ENCODE assay signal across 7 mouse cellular contexts in genomic region chr12:112743168-112743975, GRCm38 (mm10). TPM values are rescaled to one million over a fixed set of nuclear protein-coding genes. Genes with fewer than 3 reads are reported as not detected.
DNase-seq lines count a peak whose midpoint lies in the region; ATAC-seq and TF ChIP-seq lines count a peak whose summit lies in the region.

No protein-coding gene starts in this region.

- peak; percentile 77 to 92 for DNase-seq in adrenal gland, adult (ENCODE audit: inconsistent age in 2 of 2, low spot score in 1 of 2)
- DNase-seq in embryo, embryonic 10.5 days (ENCODE audit: low spot score), result peak; percentile 87
- DNase-seq in gastrocnemius, postnatal 14 days, result peak; percentile 83
- peak; percentile 85 for DNase-seq in intestine, embryonic 14.5 days (ENCODE audit: low spot score)
- DNase-seq in left cerebral cortex, postnatal 25 days (ENCODE audit: low spot score in 2 of 2), result peak; percentile 82 to 93
- peak; percentile 93 for DNase-seq in midbrain, embryonic 11.5 days (ENCODE audit: low spot score, missing footprints)

- ATAC-seq in intestine, embryonic 14.5 days (replicated peaks; ENCODE audit: low FRiP score, low TSS enrichment, low read depth), result peak; percentile 79
- ATAC-seq in midbrain, embryonic 11.5 days (ENCODE audit: low FRiP score), result peak; percentile 68

- H3K4me2 ChIP-seq in intestine, embryonic 14.5 days (ENCODE audit: low read length), result no peak overlapping the region
- no peak overlapping the region for H3K4me2 ChIP-seq in midbrain, embryonic 11.5 days

- WGBS in intestine, embryonic 14.5 days, result 52% methylated on average over 25 of the region's 25 CpGs
- WGBS in midbrain, embryonic 11.5 days, result 62% methylated on average over 25 of the region's 25 CpGs
- 24% methylated on average over 25 of the region's 25 CpGs for WGBS in small intestine, adult 2 months

- intact Hi-C loops in gastrocnemius, postnatal 14 days (cut with DNase I; ENCODE audit: low total_unique reads), result no loop called here
- intact Hi-C loops in left cerebral cortex, postnatal 25 days (cut with DNase I), result no loop called here

- H3K36me3 ChIP-seq in intestine, embryonic 14.5 days (ENCODE audit: control insufficient read depth, insufficient read depth, low read length), result peaks cover 29% of the 10 kb centered on the region
- H3K36me3 ChIP-seq in midbrain, embryonic 11.5 days (ENCODE audit: control insufficient read depth, insufficient read depth, low read length), result no peaks in the 10 kb centered on the region
- peaks cover 28% of the 10 kb centered on the region for H3K36me3 ChIP-seq in small intestine, adult 2 months (ENCODE audit: control insufficient read depth, insufficient read depth, low read length)

- no peak for TF ChIP-seq POLR2A in small intestine, adult 2 months (IDR thresholded peaks at IDR 0.05; ENCODE audit: low read depth, low read length)

- no peak overlapping the region for H3K27ac ChIP-seq in intestine, embryonic 14.5 days (ENCODE audit: low read depth)
- H3K27ac ChIP-seq in midbrain, embryonic 11.5 days (ENCODE audit: low read depth, low read length), result no peak overlapping the region
- H3K27ac ChIP-seq in small intestine, adult 2 months (ENCODE audit: insufficient read depth, low read depth, low read length), result peak overlapping the region; percentile 8; the same call in 1 of the 2 replicates

- H3K9me3 ChIP-seq in intestine, embryonic 14.5 days (ENCODE audit: control insufficient read depth, low read length), result no peaks in the 10 kb centered on the region
- no peaks in the 10 kb centered on the region for H3K9me3 ChIP-seq in midbrain, embryonic 11.5 days (ENCODE audit: control insufficient read depth, low read length)

- no peak overlapping the region for H3K9ac ChIP-seq in intestine, embryonic 14.5 days (ENCODE audit: low read length)
- no peak overlapping the region for H3K9ac ChIP-seq in midbrain, embryonic 11.5 days (ENCODE audit: low read length)

- H3K27me3 ChIP-seq in intestine, embryonic 14.5 days (replicated peaks; ENCODE audit: control insufficient read depth, insufficient read depth, low read length), result no peaks in the 10 kb centered on the region
- no peaks in the 10 kb centered on the region for H3K27me3 ChIP-seq in midbrain, embryonic 11.5 days (ENCODE audit: control insufficient read depth, insufficient read depth, low read length)
- no peaks in the 10 kb centered on the region for H3K27me3 ChIP-seq in small intestine, adult 2 months (ENCODE audit: control insufficient read depth, insufficient read depth, low read length)

- peaks cover 7% of the 10 kb centered on the region; the same call in 1 of the 2 replicates for H3K4me1 ChIP-seq in intestine, embryonic 14.5 days (replicated peaks; ENCODE audit: control insufficient read depth, insufficient read depth, low read length)
- peaks cover 5% of the 10 kb centered on the region for H3K4me1 ChIP-seq in midbrain, embryonic 11.5 days (ENCODE audit: control insufficient read depth, insufficient read depth, low read length)
- H3K4me1 ChIP-seq in small intestine, adult 2 months (ENCODE audit: control insufficient read depth, insufficient read depth, insufficient read length, low read length), result peaks cover 3% of the 10 kb centered on the region

- TF ChIP-seq CTCF in small intestine, adult 2 months (IDR thresholded peaks at IDR 0.05; ENCODE audit: extremely low read depth, insufficient read length, insufficient replicate concordance, low read depth, low read length), result peak; percentile 90

- no peak overlapping the region for H3K4me3 ChIP-seq in intestine, embryonic 14.5 days (ENCODE audit: low read depth, low read length)
- H3K4me3 ChIP-seq in midbrain, embryonic 11.5 days (ENCODE audit: low read depth, low read length), result no peak overlapping the region
- H3K4me3 ChIP-seq in small intestine, adult 2 months (ENCODE audit: low read depth, low read length), result peak overlapping the region; percentile 29

RNA-seq across cellular contexts. Expression of gene Pld4, which starts 17.1 kb away (rescaled TPM):
- total RNA-seq in gastrocnemius, postnatal 14 days (2021), result 1 to 10 TPM; 3.2 to 4.1 TPM
- 12.6 and 13.0 TPM in 2 replicates for polyA plus RNA-seq in intestine, embryonic 14.5 days (2014; fragmentation: Nextera tagmentation; extraction: Ambion mirVana)
- 10 to 100 TPM in 1 of 2 experiments, 1 to 10 TPM in 1; 9.3 to 10.7 TPM for total RNA-seq in left cerebral cortex, postnatal 25 days (2021)
- polyA plus RNA-seq in midbrain, embryonic 11.5 days (2014; fragmentation: Nextera tagmentation; extraction: Ambion mirVana), result 3.5 and 4.2 TPM in 2 replicates
- 21.8 and 28.2 TPM in 2 replicates for polyA plus RNA-seq in small intestine, adult 2 months (2012; rRNA removed)

RNA-seq across cellular contexts. Expression of gene Cep170b, which starts 23.1 kb away (rescaled TPM):
- total RNA-seq in gastrocnemius, postnatal 14 days (2021), result 10 to 100 TPM; 10.9 to 14.4 TPM
- 15.9 and 18.3 TPM in 2 replicates for polyA plus RNA-seq in intestine, embryonic 14.5 days (2014; fragmentation: Nextera tagmentation; extraction: Ambion mirVana)
- total RNA-seq in left cerebral cortex, postnatal 25 days (2021), result 100 to 1,000 TPM; 246 TPM
- polyA plus RNA-seq in midbrain, embryonic 11.5 days (2014; fragmentation: Nextera tagmentation; extraction: Ambion mirVana), result 5.2 and 5.5 TPM in 2 replicates
- 59.3 and 99.3 TPM in 2 replicates for polyA plus RNA-seq in small intestine, adult 2 months (2012; rRNA removed)

RNA-seq across cellular contexts. Expression of gene Ahnak2, which starts 59.1 kb away (rescaled TPM):
- total RNA-seq in gastrocnemius, postnatal 14 days (2021), result 10 to 100 TPM in 1 of 2 experiments, 1 to 10 TPM in 1; 7.8 to 11.3 TPM
- 2.9 and 3.1 TPM in 2 replicates for polyA plus RNA-seq in intestine, embryonic 14.5 days (2014; fragmentation: Nextera tagmentation; extraction: Ambion mirVana)
- 1 to 10 TPM; 5.3 to 5.5 TPM for total RNA-seq in left cerebral cortex, postnatal 25 days (2021)
- 0.07 and 0.22 TPM in 2 replicates for polyA plus RNA-seq in midbrain, embryonic 11.5 days (2014; fragmentation: Nextera tagmentation; extraction: Ambion mirVana)
- polyA plus RNA-seq in small intestine, adult 2 months (2012; rRNA removed), result 1.4 and 2.1 TPM in 2 replicates
